Mouse (Mus musculus): Measurements from ENCODE around the gene Il1rl1. TPM values are rescaled to one million over a fixed set of nuclear protein-coding genes. Genes with fewer than 3 reads are reported as not detected.

Il1rl1 gene
- polyA plus RNA-seq, 1 experiment: 1.1 TPM

DNA sequence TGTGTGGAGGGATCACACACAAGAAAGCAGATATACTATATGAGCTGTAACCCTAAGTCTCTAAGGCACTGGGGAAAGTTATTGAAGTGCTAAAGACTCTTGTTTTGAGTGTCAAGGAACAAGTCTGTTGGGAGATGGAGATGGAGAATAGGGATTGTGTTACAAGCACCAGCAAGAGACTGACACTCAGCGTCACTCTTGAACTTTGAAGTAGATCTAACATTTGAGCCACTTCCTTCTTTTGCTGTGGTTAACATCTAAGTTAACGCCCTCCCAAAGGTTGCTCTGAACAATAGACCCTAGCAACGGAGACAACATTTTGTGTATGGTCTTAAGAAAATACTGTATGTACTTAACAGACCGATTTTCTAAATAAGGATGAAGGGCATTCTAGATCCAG is 44.3 kb downstream of the Il1rl1 start:
- no peak for TF ChIP-seq POLR2A (IDR thresholded peaks at IDR 0.05; ENCODE audit: borderline replicate concordance, extremely low read depth, low read depth, low read length)
- TF ChIP-seq CTCF (IDR thresholded peaks at IDR 0.05; ENCODE audit: insufficient read depth, low read length): no peak
- Histone ChIP-seq H3K4me3 (replicated peaks; ENCODE audit: extremely low read depth, low read depth, low read length) (no peak overlapping the region), H3K4me1 (ENCODE audit: control insufficient read depth, insufficient read depth, low read length) (peaks cover 3% of the 10 kb centered on the region; the same call in 1 of the 2 replicates)
- no peak for DNase-seq
- WGBS: 54% methylated on average over 4 of the region's 4 CpGs

DNA sequence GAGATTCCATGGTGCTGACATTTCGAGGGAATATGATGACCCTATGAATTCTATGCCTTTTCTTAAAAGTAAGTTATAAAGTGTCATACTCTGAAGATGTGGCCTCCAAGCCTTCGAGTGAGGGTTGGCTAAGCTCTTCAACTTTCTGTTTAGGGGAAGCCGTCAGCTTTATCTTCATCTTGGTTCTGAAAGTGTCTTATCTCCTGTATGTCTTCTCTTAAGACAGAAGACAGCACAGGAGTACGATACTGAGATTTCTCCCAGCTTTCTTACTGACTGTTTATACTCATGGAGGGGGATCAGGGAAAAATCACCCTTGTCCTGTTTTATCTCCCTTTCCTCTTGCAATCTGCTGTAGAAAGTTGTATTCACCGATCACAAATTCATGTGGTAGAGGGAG is 45.0 kb downstream of the Il1rl1 start:
- TF ChIP-seq POLR2A (IDR thresholded peaks at IDR 0.05; ENCODE audit: borderline replicate concordance, extremely low read depth, low read depth, low read length) (no peak), CTCF (IDR thresholded peaks at IDR 0.05; ENCODE audit: insufficient read depth, low read length) (no peak)
- H3K4me1 ChIP-seq (ENCODE audit: control insufficient read depth, insufficient read depth, low read length): peaks cover 3% of the 10 kb centered on the region; the same call in 1 of the 2 replicates
- no peak overlapping the region for H3K4me3 ChIP-seq (replicated peaks; ENCODE audit: extremely low read depth, low read depth, low read length)
- no peak for DNase-seq
- WGBS: 65% methylated on average over 5 of the region's 5 CpGs

DNA sequence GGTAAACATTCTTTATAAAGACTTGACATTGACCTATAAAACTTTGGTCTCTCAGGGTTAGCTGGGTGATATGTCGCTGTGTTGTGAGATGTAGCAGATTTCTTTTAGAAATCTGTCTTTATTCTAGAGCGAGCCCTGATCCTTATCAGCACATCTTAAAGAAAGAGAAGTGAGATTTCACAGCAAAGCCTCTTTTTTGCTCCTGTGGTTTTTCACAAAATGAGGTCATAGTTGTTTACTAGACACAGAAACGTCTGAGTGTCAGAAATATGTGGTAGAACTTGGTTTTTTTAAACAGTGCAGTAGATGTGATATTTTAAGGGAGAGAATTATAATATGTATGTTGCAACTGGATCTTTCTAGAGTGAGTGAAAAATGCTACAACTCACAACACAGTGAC is 46.3 kb downstream of the Il1rl1 start:
- no peak for DNase-seq
- 42% methylated on average over 3 of the region's 3 CpGs for WGBS
- peaks cover 3% of the 10 kb centered on the region; the same call in 1 of the 2 replicates for H3K4me1 ChIP-seq (ENCODE audit: control insufficient read depth, insufficient read depth, low read length)
- no peak overlapping the region for H3K4me3 ChIP-seq (replicated peaks; ENCODE audit: extremely low read depth, low read depth, low read length)
- TF ChIP-seq CTCF (IDR thresholded peaks at IDR 0.05; ENCODE audit: insufficient read depth, low read length): no peak
- TF ChIP-seq POLR2A (IDR thresholded peaks at IDR 0.05; ENCODE audit: borderline replicate concordance, extremely low read depth, low read depth, low read length): no peak

DNA sequence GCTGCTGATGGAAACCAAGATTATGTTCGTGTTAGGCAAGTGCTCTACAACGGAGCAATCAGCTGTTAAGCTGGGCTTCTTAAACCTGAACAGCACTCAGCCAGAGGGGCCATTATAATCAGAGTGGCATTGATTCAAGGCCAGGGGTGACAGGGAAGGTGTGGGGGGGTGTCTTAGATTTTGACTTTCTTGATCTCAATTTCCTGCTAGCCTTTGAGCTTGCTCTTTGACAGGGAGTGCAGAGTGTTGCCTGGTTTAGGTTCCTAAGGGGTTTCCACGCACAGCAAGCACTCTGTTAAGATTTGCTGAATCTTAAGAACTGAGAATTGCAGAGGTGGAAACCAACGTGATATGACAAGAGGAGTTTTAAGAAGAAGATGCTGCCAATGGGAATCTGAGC is 47.4 kb downstream of the Il1rl1 start:
- WGBS: 47% methylated on average over 4 of the region's 4 CpGs
- DNase-seq: no peak
- Histone ChIP-seq H3K4me1 (ENCODE audit: control insufficient read depth, insufficient read depth, low read length) (peaks cover 3% of the 10 kb centered on the region; the same call in 1 of the 2 replicates), H3K4me3 (replicated peaks; ENCODE audit: extremely low read depth, low read depth, low read length) (no peak overlapping the region)
- TF ChIP-seq POLR2A (IDR thresholded peaks at IDR 0.05; ENCODE audit: borderline replicate concordance, extremely low read depth, low read depth, low read length): no peak
- TF ChIP-seq CTCF (IDR thresholded peaks at IDR 0.05; ENCODE audit: insufficient read depth, low read length): no peak

DNA sequence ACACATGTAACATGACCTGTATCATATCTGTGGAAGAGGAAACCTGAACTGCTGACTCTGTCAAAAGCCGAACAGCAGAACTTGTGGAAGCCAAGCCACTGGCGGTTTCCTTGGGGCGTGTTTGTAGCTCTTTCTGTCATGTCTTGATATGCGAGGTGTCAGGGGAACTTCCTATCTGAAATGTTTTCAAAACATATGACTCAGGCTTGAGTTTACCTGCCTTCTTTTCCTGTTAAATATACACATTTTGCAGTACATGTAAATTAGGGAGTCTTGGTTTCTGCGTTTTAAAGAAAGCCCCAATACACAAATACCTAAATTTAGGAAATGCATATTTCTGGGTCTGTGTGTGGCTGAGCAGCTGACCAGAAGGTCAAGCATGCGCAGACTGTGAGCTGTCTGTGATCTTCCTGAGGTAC is 50.1 kb downstream of the Il1rl1 start:
- no peak for DNase-seq
- TF ChIP-seq CTCF (IDR thresholded peaks at IDR 0.05; ENCODE audit: insufficient read depth, low read length) (no peak), POLR2A (IDR thresholded peaks at IDR 0.05; ENCODE audit: borderline replicate concordance, extremely low read depth, low read depth, low read length) (no peak)
- Histone ChIP-seq H3K4me3 (replicated peaks; ENCODE audit: extremely low read depth, low read depth, low read length) (no peak overlapping the region), H3K4me1 (ENCODE audit: control insufficient read depth, insufficient read depth, low read length) (no peaks in the 10 kb centered on the region; the same call in 1 of the 2 replicates)
- WGBS: 39% methylated on average over 6 of the region's 6 CpGs

DNA sequence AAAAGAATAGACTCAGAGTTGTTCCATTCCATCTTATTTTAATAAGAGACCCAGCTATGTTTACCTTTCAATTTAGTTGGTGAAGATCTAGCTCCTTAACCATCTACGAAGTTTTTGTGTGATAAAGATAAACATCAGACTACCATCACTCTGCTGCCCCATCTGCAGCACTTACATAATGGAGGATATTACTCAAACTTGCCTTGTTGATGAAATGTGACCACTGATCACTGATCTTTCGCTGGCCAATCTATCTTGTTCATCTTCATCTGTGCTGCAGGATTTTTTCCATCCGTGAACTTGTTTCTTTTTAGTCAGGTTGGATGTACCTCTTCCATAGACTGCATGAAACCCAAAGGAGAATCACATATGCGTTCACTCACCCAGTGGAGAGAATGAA is 65.2 kb downstream of the Il1rl1 start:
- TF ChIP-seq CTCF (IDR thresholded peaks at IDR 0.05; ENCODE audit: insufficient read depth, low read length) (no peak), POLR2A (IDR thresholded peaks at IDR 0.05; ENCODE audit: borderline replicate concordance, extremely low read depth, low read depth, low read length) (no peak)
- WGBS: 82% methylated on average over 4 of the region's 4 CpGs
- Histone ChIP-seq H3K4me3 (replicated peaks; ENCODE audit: extremely low read depth, low read depth, low read length) (no peak overlapping the region), H3K4me1 (ENCODE audit: control insufficient read depth, insufficient read depth, low read length) (peaks cover 2% of the 10 kb centered on the region; the same call in 1 of the 2 replicates)
- no peak for DNase-seq

DNA sequence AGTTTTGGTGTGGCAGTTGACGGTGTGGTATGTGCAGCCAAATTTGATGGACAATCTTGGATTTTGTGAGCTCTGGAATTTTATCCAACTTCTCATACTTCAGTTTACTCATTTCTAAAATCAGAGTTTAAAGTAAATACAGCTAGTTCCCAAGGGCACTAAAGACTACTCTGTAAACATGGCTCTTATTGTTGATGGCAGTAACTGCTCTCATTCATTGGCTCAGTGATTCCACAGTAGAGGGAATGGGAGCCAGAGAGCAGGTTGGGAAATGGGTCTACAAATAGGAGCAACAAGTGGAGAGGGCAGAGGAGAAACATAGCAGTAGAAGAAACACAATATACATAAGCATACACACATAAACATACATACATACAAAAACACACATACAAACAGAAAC is 70.3 kb downstream of the Il1rl1 start:
- DNase-seq: no peak
- H3K4me1 ChIP-seq (ENCODE audit: control insufficient read depth, insufficient read depth, low read length): peaks cover 7% of the 10 kb centered on the region
- no peak overlapping the region for H3K4me3 ChIP-seq (replicated peaks; ENCODE audit: extremely low read depth, low read depth, low read length)
- no peak for TF ChIP-seq POLR2A (IDR thresholded peaks at IDR 0.05; ENCODE audit: borderline replicate concordance, extremely low read depth, low read depth, low read length)
- TF ChIP-seq CTCF (IDR thresholded peaks at IDR 0.05; ENCODE audit: insufficient read depth, low read length): no peak
- 64% methylated on average over 1 of the region's 1 CpGs for WGBS

DNA sequence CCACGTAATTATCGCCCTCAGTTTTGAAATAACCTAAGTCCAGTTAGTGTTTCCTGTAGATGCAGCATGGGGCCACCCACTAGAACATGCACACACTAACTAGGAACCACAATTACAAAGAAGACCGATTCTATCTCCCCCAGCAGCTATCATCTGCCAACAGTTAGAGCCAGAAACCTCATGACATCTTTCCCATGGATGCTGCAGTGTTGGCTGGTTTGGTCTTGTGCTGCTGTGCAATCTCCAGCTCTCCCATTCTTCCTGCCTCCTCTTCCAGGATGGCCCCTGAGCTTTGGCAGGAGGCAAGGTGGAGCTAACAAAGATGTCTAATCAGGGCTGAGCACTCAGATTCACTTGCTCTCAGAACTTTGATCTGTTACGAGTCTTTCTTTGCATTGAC is 71.8 kb downstream of the Il1rl1 start:
- H3K4me3 ChIP-seq (replicated peaks; ENCODE audit: extremely low read depth, low read depth, low read length): no peak overlapping the region
- TF ChIP-seq POLR2A (IDR thresholded peaks at IDR 0.05; ENCODE audit: borderline replicate concordance, extremely low read depth, low read depth, low read length): no peak
- TF ChIP-seq CTCF (IDR thresholded peaks at IDR 0.05; ENCODE audit: insufficient read depth, low read length): no peak
- DNase-seq: no peak
- H3K4me1 ChIP-seq (ENCODE audit: control insufficient read depth, insufficient read depth, low read length): peaks cover 7% of the 10 kb centered on the region
- 67% methylated on average over 4 of the region's 4 CpGs for WGBS

DNA sequence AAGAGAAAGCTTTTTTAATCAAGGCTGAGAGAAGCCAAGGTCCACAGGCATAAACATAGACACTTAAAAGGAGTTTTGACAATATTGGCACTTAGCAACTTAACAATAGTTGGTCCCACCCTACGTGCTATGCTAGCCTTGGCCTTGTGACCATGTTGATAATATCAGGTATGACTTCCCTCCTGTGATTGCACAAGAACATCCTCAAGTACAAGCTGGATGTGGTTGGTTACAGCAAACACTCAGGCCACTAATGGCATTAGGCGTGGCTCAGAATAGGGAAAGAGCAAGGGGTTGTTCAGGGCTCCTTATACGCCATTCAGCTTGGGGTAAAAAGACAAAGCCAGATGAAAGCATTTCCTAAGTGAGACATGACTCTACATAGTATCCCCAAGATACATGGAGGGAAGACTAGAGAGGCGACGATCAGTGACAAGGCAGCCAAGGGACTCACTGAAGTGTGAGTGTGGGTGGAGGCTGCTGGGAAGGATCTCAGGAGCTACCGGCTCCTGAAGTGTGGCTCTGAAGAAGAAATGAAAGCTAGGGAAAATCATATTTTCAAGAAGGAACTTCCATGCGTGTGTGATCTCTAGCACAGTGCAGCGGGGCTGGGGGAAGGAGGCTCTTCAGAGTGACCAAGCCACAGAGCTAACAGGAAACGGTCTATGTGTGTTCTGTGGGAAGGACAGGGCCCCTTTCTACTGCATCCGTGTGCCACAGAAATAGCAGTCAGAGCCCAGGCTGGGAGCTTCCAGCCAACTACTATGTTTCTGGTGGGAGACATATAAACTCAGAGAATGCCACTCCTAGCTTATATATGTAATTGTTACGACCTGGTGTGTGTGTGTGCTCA is 72.4 kb downstream of the Il1rl1 start:
- 50% methylated on average over 11 of the region's 11 CpGs for WGBS
- Histone ChIP-seq H3K4me1 (ENCODE audit: control insufficient read depth, insufficient read depth, low read length) (peaks cover 7% of the 10 kb centered on the region), H3K4me3 (replicated peaks; ENCODE audit: extremely low read depth, low read depth, low read length) (peak overlapping the region; percentile 24)
- no peak for TF ChIP-seq CTCF (IDR thresholded peaks at IDR 0.05; ENCODE audit: insufficient read depth, low read length)
- peak; percentile 23 for DNase-seq

DNA sequence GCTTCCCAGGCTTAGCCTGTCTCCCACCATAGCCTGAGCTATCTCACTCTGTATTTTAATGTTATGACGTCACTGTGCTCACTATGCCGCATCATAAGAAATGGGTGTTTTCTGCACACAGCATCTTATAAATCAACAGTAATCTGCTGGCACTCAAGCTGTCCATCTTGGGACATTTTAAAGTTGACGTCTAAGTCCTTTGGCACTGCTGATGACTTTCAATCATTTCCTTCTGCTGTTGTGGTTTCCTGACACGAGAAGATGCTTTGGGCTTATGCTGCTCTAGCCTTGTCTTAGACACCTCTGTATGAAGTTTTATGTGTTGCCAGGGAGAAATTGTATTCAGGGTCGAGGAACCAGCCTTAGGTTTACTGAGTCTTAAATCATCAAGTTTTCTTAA is 75.2 kb downstream of the Il1rl1 start:
- TF ChIP-seq CTCF (IDR thresholded peaks at IDR 0.05; ENCODE audit: insufficient read depth, low read length) (no peak), POLR2A (IDR thresholded peaks at IDR 0.05; ENCODE audit: borderline replicate concordance, extremely low read depth, low read depth, low read length) (no peak)
- WGBS: 61% methylated on average over 5 of the region's 5 CpGs
- peaks cover 5% of the 10 kb centered on the region for H3K4me1 ChIP-seq (ENCODE audit: control insufficient read depth, insufficient read depth, low read length)
- no peak overlapping the region for H3K4me3 ChIP-seq (replicated peaks; ENCODE audit: extremely low read depth, low read depth, low read length)
- DNase-seq: no peak

Other genes with a start within 250 kb of the Il1rl1 start
- 9.2 and 14.1 TPM in 2 replicates for gene Il1r1, start 204.5 kb upstream of the Il1rl1 start, polyA plus RNA-seq (2012; rRNA removed)
- 4.4 and 8.4 TPM in 2 replicates for gene Il1rl2, start 105.0 kb upstream of the Il1rl1 start, polyA plus RNA-seq (2012; rRNA removed)
- gene Il18r1, start 36.0 kb downstream of the Il1rl1 start, polyA plus RNA-seq (2012; rRNA removed): 17.5 and 41.1 TPM in 2 replicates
- gene Il18rap, start 85.8 kb downstream of the Il1rl1 start, polyA plus RNA-seq (2012; rRNA removed): 1.0 and 1.4 TPM in 2 replicates
- 1.7 and 2.0 TPM in 2 replicates for gene Slc9a4, start 150.5 kb downstream of the Il1rl1 start, polyA plus RNA-seq (2012; rRNA removed)